Mouse (Mus musculus): Measurements from ENCODE around the gene Uhrf1bp1l.

The Uhrf1bp1l gene

GRCm38 (mm10) chr10:89745666-89746020 lies 852 bp downstream of the Uhrf1bp1l start:
- no peak for DNase-seq (ENCODE audit: low spot score in 2 of 2)

- DNase-seq (ENCODE audit: low spot score in 2 of 2): no peak
Observed at GRCm38 (mm10) chr10:89746581-89746980, 1.8 kb downstream of the Uhrf1bp1l start.

- no peak for DNase-seq (ENCODE audit: low spot score in 2 of 2)
Observed at GRCm38 (mm10) chr10:89747221-89747905, 2.6 kb downstream of the Uhrf1bp1l start.

GRCm38 (mm10) chr10:89747911-89748310 lies 3.1 kb downstream of the Uhrf1bp1l start:
- DNase-seq (ENCODE audit: low spot score in 2 of 2): no peak

GRCm38 (mm10) chr10:89748619-89749018 lies 3.8 kb downstream of the Uhrf1bp1l start:
- no peak for DNase-seq (ENCODE audit: low spot score in 2 of 2)

GRCm38 (mm10) chr10:89751069-89751468 lies 6.3 kb downstream of the Uhrf1bp1l start:
- DNase-seq (ENCODE audit: low spot score in 2 of 2): no peak

- no peak for DNase-seq (ENCODE audit: low spot score in 2 of 2)
Observed at GRCm38 (mm10) chr10:89755231-89755630, 10.4 kb downstream of the Uhrf1bp1l start.

GRCm38 (mm10) chr10:89760772-89761171 lies 16.0 kb downstream of the Uhrf1bp1l start:
- no peak for DNase-seq (ENCODE audit: low spot score in 2 of 2)

GRCm38 (mm10) chr10:89764457-89765121 lies 19.8 kb downstream of the Uhrf1bp1l start:
- no peak for DNase-seq (ENCODE audit: low spot score in 2 of 2)

- no peak for DNase-seq (ENCODE audit: low spot score in 2 of 2)
Observed at GRCm38 (mm10) chr10:89765790-89766714, 21.3 kb downstream of the Uhrf1bp1l start.

- no peak for DNase-seq (ENCODE audit: low spot score in 2 of 2)
Observed at GRCm38 (mm10) chr10:89768352-89769020, 23.7 kb downstream of the Uhrf1bp1l start.

GRCm38 (mm10) chr10:89769096-89769495 lies 24.3 kb downstream of the Uhrf1bp1l start:
- no peak for DNase-seq (ENCODE audit: low spot score in 2 of 2)

GRCm38 (mm10) chr10:89771894-89772293 lies 27.1 kb downstream of the Uhrf1bp1l start:
- no peak for DNase-seq (ENCODE audit: low spot score in 2 of 2)

GRCm38 (mm10) chr10:89776029-89776428 lies 31.2 kb downstream of the Uhrf1bp1l start:
- no peak for DNase-seq (ENCODE audit: low spot score in 2 of 2)

GRCm38 (mm10) chr10:89791870-89792269 lies 47.1 kb downstream of the Uhrf1bp1l start:
- no peak for DNase-seq (ENCODE audit: low spot score in 2 of 2)

GRCm38 (mm10) chr10:89794121-89794520 lies 49.3 kb downstream of the Uhrf1bp1l start:
- no peak for DNase-seq (ENCODE audit: low spot score in 2 of 2)

- no peak for DNase-seq (ENCODE audit: low spot score in 2 of 2)
Observed at GRCm38 (mm10) chr10:89819146-89819545, 74.4 kb downstream of the Uhrf1bp1l start.

- DNase-seq (ENCODE audit: low spot score in 2 of 2): no peak
Observed at GRCm38 (mm10) chr10:89823906-89824305, 79.1 kb downstream of the Uhrf1bp1l start.

- no peak for DNase-seq (ENCODE audit: low spot score in 2 of 2)
Observed at GRCm38 (mm10) chr10:89826896-89827295, 82.1 kb downstream of the Uhrf1bp1l start.

- DNase-seq (ENCODE audit: low spot score in 2 of 2): no peak
Observed at GRCm38 (mm10) chr10:89832334-89832733, 87.5 kb downstream of the Uhrf1bp1l start.

- DNase-seq (ENCODE audit: low spot score in 2 of 2): no peak
Observed at GRCm38 (mm10) chr10:89833166-89833565, 88.4 kb downstream of the Uhrf1bp1l start.

GRCm38 (mm10) chr10:89837476-89837875 lies 92.7 kb downstream of the Uhrf1bp1l start:
- no peak for DNase-seq (ENCODE audit: low spot score in 2 of 2)
